Mouse (Mus musculus): ENCODE results near the gene Gm5849. TPM values are rescaled to one million over a fixed set of nuclear protein-coding genes. Genes with fewer than 3 reads are reported as not detected.
"Not testable (repeated sequence)": the region's sequence is repeated elsewhere in the genome, so short reads cannot be mapped to it uniquely, and the experiment has no call there.

Gm5849 gene
- not detected in 2 replicates for polyA plus RNA-seq (2012; rRNA removed)

- DNase-seq (ENCODE audit: low spot score): not testable (repeated sequence)
Measured at GRCm38 (mm10) chr3:90777776-90778175, at the start of gene Gm5849. TSS of gene Gm5849 (minus strand) at chr3:90777876.

GRCm38 (mm10) chr3:90749658-90750057 is 28.0 kb downstream of the Gm5849 start:
- no peak for DNase-seq (ENCODE audit: low spot score)

- DNase-seq (ENCODE audit: low spot score): no peak
Measured at GRCm38 (mm10) chr3:90726606-90727005, 51.1 kb downstream of the Gm5849 start, which contains the start of gene Pglyrp4. TSS of gene Pglyrp4 (plus strand) at chr3:90726906.

Other genes with a start within 250 kb of the Gm5849 start
- 151 and 159 TPM in 2 replicates for gene S100a16, start 240.6 kb downstream of the Gm5849 start, polyA plus RNA-seq (2012; rRNA removed)
- gene S100a3, start 217.3 kb downstream of the Gm5849 start, polyA plus RNA-seq (2012; rRNA removed): 3.3 and 4.7 TPM in 2 replicates
- gene S100a2, start 187.6 kb downstream of the Gm5849 start, polyA plus RNA-seq (2012; rRNA removed): not detected in 2 replicates
- 0.41 and 0.81 TPM in 2 replicates for gene Gm42674, start 176.0 kb downstream of the Gm5849 start, polyA plus RNA-seq (2012; rRNA removed)
- 263 and 329 TPM in 2 replicates for gene S100a4, start 174.1 kb downstream of the Gm5849 start, polyA plus RNA-seq (2012; rRNA removed)
- gene S100a5, start 169.4 kb downstream of the Gm5849 start, polyA plus RNA-seq (2012; rRNA removed): 9.8 and 10.2 TPM in 2 replicates
- 3,944 and 6,594 TPM in 2 replicates for gene S100a6, start 165.0 kb downstream of the Gm5849 start, polyA plus RNA-seq (2012; rRNA removed)
- 4.6 and 6.6 TPM in 2 replicates for gene S100a7a, start 123.9 kb downstream of the Gm5849 start, polyA plus RNA-seq (2012; rRNA removed)
- gene S100a8, start 108.9 kb downstream of the Gm5849 start, polyA plus RNA-seq (2012; rRNA removed): 0.45 and 1.0 TPM in 2 replicates
- 0.15 and 0.71 TPM in 2 replicates for gene S100a9, start 82.2 kb downstream of the Gm5849 start, polyA plus RNA-seq (2012; rRNA removed)
- 0.03 TPM in 1 of 2 replicates, not detected in the other for gene Pglyrp4, start 51.0 kb downstream of the Gm5849 start, polyA plus RNA-seq (2012; rRNA removed)